Mouse (Mus musculus): ENCODE data around the gene Olfr1378. TPM values are rescaled to one million over a fixed set of nuclear protein-coding genes. Genes with fewer than 3 reads are reported as not detected.

Olfr1378 gene
- polyA plus RNA-seq, 1 experiment, result not detected

GRCm38 (mm10) chr11:50939621-50940366 lies 26.5 kb upstream of the Olfr1378 start:
- 39% methylated on average over 14 of the region's 14 CpGs for WGBS
- no peaks in the 10 kb centered on the region for H3K4me1 ChIP-seq (ENCODE audit: control insufficient read depth, insufficient read depth, insufficient read length)
- no peak overlapping the region for H3K27ac ChIP-seq (ENCODE audit: insufficient read depth, low read length)
- no peaks in the 10 kb centered on the region for H3K27me3 ChIP-seq (ENCODE audit: control insufficient read depth, insufficient read depth, low read length)
- DNase-seq (ENCODE audit: low read depth in 1 of 2, low spot score in 2 of 2), result no peak
- H3K4me3 ChIP-seq (ENCODE audit: extremely low read depth, insufficient read depth, insufficient read length), result no peak overlapping the region
- H3K36me3 ChIP-seq (ENCODE audit: control insufficient read depth, insufficient read depth, low read length), result no peaks in the 10 kb centered on the region
- TF ChIP-seq CTCF (IDR thresholded peaks at IDR 0.05; ENCODE audit: extremely low read depth, insufficient read depth, insufficient read length, insufficient replicate concordance), result peak; percentile 54; the same call in 1 of the 2 replicates
- no peak for TF ChIP-seq POLR2A (IDR thresholded peaks at IDR 0.05; ENCODE audit: low read depth, low read length)

DNA sequence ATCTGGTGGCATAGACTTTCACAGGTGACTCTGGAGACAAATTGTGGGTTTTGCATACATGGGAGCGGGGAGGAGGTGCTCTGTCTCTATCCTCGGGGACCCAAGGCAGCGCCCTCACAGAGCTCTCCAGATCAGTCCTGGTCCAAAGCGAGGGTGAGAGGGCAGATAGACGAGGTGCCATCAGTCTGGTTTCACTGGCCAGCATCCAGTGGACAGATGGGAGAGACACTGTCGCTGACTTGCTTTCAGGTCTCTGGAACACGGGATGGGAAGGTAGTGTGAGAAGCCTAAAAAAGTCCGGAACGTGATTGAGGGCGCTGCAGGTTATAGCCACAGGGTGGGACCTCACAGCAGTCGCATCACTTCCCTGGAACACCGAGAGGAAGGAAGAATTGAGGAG lies 23.9 kb upstream of the Olfr1378 start:
- no peaks in the 10 kb centered on the region for H3K36me3 ChIP-seq (ENCODE audit: control insufficient read depth, insufficient read depth, low read length)
- no peaks in the 10 kb centered on the region for H3K27me3 ChIP-seq (ENCODE audit: control insufficient read depth, insufficient read depth, low read length)
- H3K4me3 ChIP-seq (ENCODE audit: extremely low read depth, insufficient read depth, insufficient read length), result no peak overlapping the region
- H3K4me1 ChIP-seq (ENCODE audit: control insufficient read depth, insufficient read depth, insufficient read length), result no peaks in the 10 kb centered on the region
- no peak overlapping the region for H3K27ac ChIP-seq (ENCODE audit: insufficient read depth, low read length)
- DNase-seq (ENCODE audit: low read depth in 1 of 2, low spot score in 2 of 2), result no peak
- TF ChIP-seq CTCF (IDR thresholded peaks at IDR 0.05; ENCODE audit: extremely low read depth, insufficient read depth, insufficient read length, insufficient replicate concordance) (no peak), POLR2A (IDR thresholded peaks at IDR 0.05; ENCODE audit: low read depth, low read length) (no peak)
- 57% methylated on average over 12 of the region's 12 CpGs for WGBS

GRCm38 (mm10) chr11:50943506-50943905 lies 22.8 kb upstream of the Olfr1378 start, which contains the start of gene 4933414I15Rik:
Gene 4933414I15Rik (minus strand): TSS chr11:50943765.
- Histone ChIP-seq H3K4me1 (ENCODE audit: control insufficient read depth, insufficient read depth, insufficient read length) (no peaks in the 10 kb centered on the region), H3K4me3 (ENCODE audit: extremely low read depth, insufficient read depth, insufficient read length) (no peak within 1 kb of the TSS), H3K27me3 (ENCODE audit: control insufficient read depth, insufficient read depth, low read length) (no peaks in the 10 kb centered on the region), H3K27ac (ENCODE audit: insufficient read depth, low read length) (no peak within 1 kb of the TSS), H3K36me3 (ENCODE audit: control insufficient read depth, insufficient read depth, low read length) (no peaks in the 10 kb centered on the region)
- WGBS, result 86% methylated on average over 14 of the region's 14 CpGs
- no peak for DNase-seq (ENCODE audit: low read depth in 1 of 2, low spot score in 2 of 2)
- TF ChIP-seq CTCF (IDR thresholded peaks at IDR 0.05; ENCODE audit: extremely low read depth, insufficient read depth, insufficient read length, insufficient replicate concordance) (no peak), POLR2A (IDR thresholded peaks at IDR 0.05; ENCODE audit: low read depth, low read length) (no peak)

DNA sequence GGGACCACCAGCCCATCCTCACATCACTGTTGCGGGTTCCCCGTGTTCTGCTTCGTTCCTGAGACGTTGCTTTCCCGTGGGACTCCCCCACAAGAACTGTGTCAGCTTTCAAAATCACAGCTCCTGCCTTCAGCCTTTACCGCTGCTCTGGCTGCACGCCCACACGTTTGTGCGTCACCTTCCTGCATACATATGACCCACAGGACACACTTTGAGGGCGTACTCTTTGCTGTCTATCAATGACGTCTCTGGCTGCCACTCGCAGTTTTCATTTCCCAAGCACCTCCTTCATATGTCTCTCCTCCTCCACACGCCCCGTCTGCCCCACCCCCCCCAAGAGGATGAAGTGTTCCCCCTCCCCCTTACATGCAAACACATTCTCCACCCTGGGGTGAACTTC lies 14.0 kb upstream of the Olfr1378 start:
- H3K4me3 ChIP-seq (ENCODE audit: extremely low read depth, insufficient read depth, insufficient read length), result no peak overlapping the region
- no peaks in the 10 kb centered on the region for H3K36me3 ChIP-seq (ENCODE audit: control insufficient read depth, insufficient read depth, low read length)
- WGBS, result 41% methylated on average over 14 of the region's 14 CpGs
- no peaks in the 10 kb centered on the region for H3K27me3 ChIP-seq (ENCODE audit: control insufficient read depth, insufficient read depth, low read length)
- no peak overlapping the region for H3K27ac ChIP-seq (ENCODE audit: insufficient read depth, low read length)
- no peak for TF ChIP-seq POLR2A (IDR thresholded peaks at IDR 0.05; ENCODE audit: low read depth, low read length)
- no peak for TF ChIP-seq CTCF (IDR thresholded peaks at IDR 0.05; ENCODE audit: extremely low read depth, insufficient read depth, insufficient read length, insufficient replicate concordance)
- no peak for DNase-seq (ENCODE audit: low read depth in 1 of 2, low spot score in 2 of 2)
- no peaks in the 10 kb centered on the region for H3K4me1 ChIP-seq (ENCODE audit: control insufficient read depth, insufficient read depth, insufficient read length)

- WGBS, result 81% methylated on average over 6 of the region's 6 CpGs
- no peak for DNase-seq (ENCODE audit: low read depth in 1 of 2, low spot score in 2 of 2)
- Histone ChIP-seq H3K27me3 (ENCODE audit: control insufficient read depth, insufficient read depth, low read length) (no peaks in the 10 kb centered on the region), H3K27ac (ENCODE audit: insufficient read depth, low read length) (no peak within 1 kb of the TSS), H3K36me3 (ENCODE audit: control insufficient read depth, insufficient read depth, low read length) (no peaks in the 10 kb centered on the region), H3K4me1 (ENCODE audit: control insufficient read depth, insufficient read depth, insufficient read length) (no peaks in the 10 kb centered on the region), H3K4me3 (ENCODE audit: extremely low read depth, insufficient read depth, insufficient read length) (no peak within 1 kb of the TSS)
- TF ChIP-seq CTCF (IDR thresholded peaks at IDR 0.05; ENCODE audit: extremely low read depth, insufficient read depth, insufficient read length, insufficient replicate concordance) (no peak), POLR2A (IDR thresholded peaks at IDR 0.05; ENCODE audit: low read depth, low read length) (no peak)
Observed at GRCm38 (mm10) chr11:50953665-50954064, 12.7 kb upstream of the Olfr1378 start, which contains the start of gene Prop1. Gene Prop1 (minus strand): TSS chr11:50953765.

GRCm38 (mm10) chr11:50964886-50965285 lies 1.4 kb upstream of the Olfr1378 start:
- no peak overlapping the region for H3K4me3 ChIP-seq (ENCODE audit: extremely low read depth, insufficient read depth, insufficient read length)
- no peak overlapping the region for H3K27ac ChIP-seq (ENCODE audit: insufficient read depth, low read length)
- H3K4me1 ChIP-seq (ENCODE audit: control insufficient read depth, insufficient read depth, insufficient read length), result no peaks in the 10 kb centered on the region
- DNase-seq (ENCODE audit: low read depth in 1 of 2, low spot score in 2 of 2), result no peak
- no peak for TF ChIP-seq POLR2A (IDR thresholded peaks at IDR 0.05; ENCODE audit: low read depth, low read length)
- no peak for TF ChIP-seq CTCF (IDR thresholded peaks at IDR 0.05; ENCODE audit: extremely low read depth, insufficient read depth, insufficient read length, insufficient replicate concordance)
- 4% methylated on average over 2 of the region's 2 CpGs for WGBS
- H3K36me3 ChIP-seq (ENCODE audit: control insufficient read depth, insufficient read depth, low read length), result no peaks in the 10 kb centered on the region
- no peaks in the 10 kb centered on the region for H3K27me3 ChIP-seq (ENCODE audit: control insufficient read depth, insufficient read depth, low read length)

- Histone ChIP-seq H3K4me3 (ENCODE audit: extremely low read depth, insufficient read depth, insufficient read length) (no peak overlapping the region), H3K27ac (ENCODE audit: insufficient read depth, low read length) (no peak overlapping the region), H3K4me1 (ENCODE audit: control insufficient read depth, insufficient read depth, insufficient read length) (no peaks in the 10 kb centered on the region), H3K27me3 (ENCODE audit: control insufficient read depth, insufficient read depth, low read length) (no peaks in the 10 kb centered on the region), H3K36me3 (ENCODE audit: control insufficient read depth, insufficient read depth, low read length) (no peaks in the 10 kb centered on the region)
- TF ChIP-seq CTCF (IDR thresholded peaks at IDR 0.05; ENCODE audit: extremely low read depth, insufficient read depth, insufficient read length, insufficient replicate concordance), result no peak
- no peak for TF ChIP-seq POLR2A (IDR thresholded peaks at IDR 0.05; ENCODE audit: low read depth, low read length)
- WGBS, result 80% methylated on average over 4 of the region's 4 CpGs
- DNase-seq (ENCODE audit: low read depth in 1 of 2, low spot score in 2 of 2), result no peak
Observed at GRCm38 (mm10) chr11:50977216-50977615, 10.9 kb downstream of the Olfr1378 start.
